Mouse (Mus musculus) hindbrain, embryonic 16.5 days (tissue): Measurements from ENCODE around the gene Syngr1. TPM values are rescaled to one million over a fixed set of nuclear protein-coding genes. Genes with fewer than 3 reads are reported as not detected.

Experiments
- ATAC-seq: fragments of 200-750 bp; cut with Nextera tagmentation; 2 replicates; pipeline ENCODE4 v1.8.0; 2017; ENCODE audit warnings: moderate TSS enrichment, moderate library complexity
- H3K27ac ChIP-seq: fragments of 300-500 bp; sonication (generic); 2 replicates; pipeline ENCODE4 v1.5.1; 2014; ENCODE audit warnings: low read depth, mild to moderate bottlenecking, control low read depth, low read length, moderate library complexity
- H3K27me3 ChIP-seq: fragments of 300-500 bp; sonication (generic); replicated peaks from 2 replicates; pipeline ENCODE4 v1.6.1; 2014; ENCODE audit warnings: low read length; ENCODE audit not compliant: control insufficient read depth, insufficient read depth
- H3K36me3 ChIP-seq: fragments of 300-500 bp; sonication (generic); 2 replicates; pipeline ENCODE4 v1.6.1; 2014; ENCODE audit warnings: mild to moderate bottlenecking, low read length, moderate library complexity, mixed read lengths; ENCODE audit not compliant: control insufficient read depth, insufficient read depth
- H3K4me1 ChIP-seq: fragments of 300-500 bp; sonication (generic); 2 replicates; pipeline ENCODE4 v1.6.1; 2014; ENCODE audit warnings: low read depth, low read length; ENCODE audit not compliant: control insufficient read depth, insufficient read depth
- H3K4me2 ChIP-seq: fragments of 300-500 bp; sonication (generic); 2 replicates; pipeline ENCODE4 v1.6.1; 2014; ENCODE audit warnings: mild to moderate bottlenecking, low read length, control low read depth, moderate library complexity
- H3K4me3 ChIP-seq: fragments of 300-500 bp; sonication (generic); 2 replicates; pipeline ENCODE4 v1.5.1; 2014; ENCODE audit warnings: mild to moderate bottlenecking, low read length, control low read depth, moderate library complexity
- H3K9ac ChIP-seq: fragments of 300-500 bp; sonication (generic); 2 replicates; pipeline ENCODE4 v1.6.1; 2014; ENCODE audit warnings: low read depth, mild to moderate bottlenecking, control low read depth, low read length, moderate library complexity
- H3K9me3 ChIP-seq: fragments of 300-500 bp; sonication (generic); 2 replicates; pipeline ENCODE4 v1.6.1; 2014; ENCODE audit warnings: mild to moderate bottlenecking, low read length, moderate library complexity; ENCODE audit not compliant: control insufficient read depth
- WGBS: fragments of 180-500 bp; shearing (Covaris S2); extraction: QIAGEN DNeasy Blood & Tissue Kit; methylation state at CpG from one replicate; pipeline ENCODE4 v1.1.7; 2014; 5-methylcytosine and 5-hydroxymethylcytosine counted together
- polyA plus RNA-seq: library from polyadenylated mRNA; unstranded; fragments of >200 nt; fragmentation: Nextera tagmentation; extraction: Ambion mirVana; gene quantifications from 2 replicates; pipeline ENCODE4 v1.2.1, GENCODE M21; 2015

Syngr1 gene
- polyA plus RNA-seq, 1 experiment from 2014 or later = 80.3 TPM

- Histone ChIP-seq H3K4me3 (no peak overlapping the region), H3K27ac (no peak overlapping the region), H3K4me2 (no peak overlapping the region), H3K4me1 (peaks cover 9% of the 10 kb centered on the region), H3K27me3 (no peaks in the 10 kb centered on the region), H3K9me3 (no peaks in the 10 kb centered on the region), H3K9ac (no peak overlapping the region), H3K36me3 (peaks cover 37% of the 10 kb centered on the region)
- no peak for ATAC-seq
- WGBS = 40% methylated on average over 5 of the region's 5 CpGs
These were observed 15.3 kb upstream of the Syngr1 start for GRCm38 (mm10) chr15:80075733-80076337.

GRCm38 (mm10) chr15:80076338-80077136 lies 14.6 kb upstream of the Syngr1 start:
- WGBS = 3% methylated on average over 2 of the region's 2 CpGs

GRCm38 (mm10) chr15:80078058-80078814 lies 12.9 kb upstream of the Syngr1 start:
- peaks cover 25% of the 10 kb centered on the region for H3K4me1 ChIP-seq
- H3K9me3 ChIP-seq = no peaks in the 10 kb centered on the region
- no peak overlapping the region for H3K4me2 ChIP-seq
- no peak for ATAC-seq
- no peak overlapping the region for H3K4me3 ChIP-seq
- peaks cover 45% of the 10 kb centered on the region for H3K36me3 ChIP-seq
- H3K27me3 ChIP-seq = no peaks in the 10 kb centered on the region
- no peak overlapping the region for H3K9ac ChIP-seq
- H3K27ac ChIP-seq = no peak overlapping the region
- 73% methylated on average over 11 of the region's 11 CpGs for WGBS

More at GRCm38 (mm10) chr15:80076338-80077136, 14.6 kb upstream of the Syngr1 start:
- peaks cover 16% of the 10 kb centered on the region for H3K4me1 ChIP-seq
- peak; percentile 44; the same call in 1 of the 2 replicates for ATAC-seq
- no peak overlapping the region for H3K9ac ChIP-seq
- H3K36me3 ChIP-seq = peaks cover 42% of the 10 kb centered on the region
- no peak overlapping the region for H3K27ac ChIP-seq
- no peaks in the 10 kb centered on the region for H3K27me3 ChIP-seq
- H3K4me3 ChIP-seq = no peak overlapping the region
- no peaks in the 10 kb centered on the region for H3K9me3 ChIP-seq
- no peak overlapping the region for H3K4me2 ChIP-seq

DNA sequence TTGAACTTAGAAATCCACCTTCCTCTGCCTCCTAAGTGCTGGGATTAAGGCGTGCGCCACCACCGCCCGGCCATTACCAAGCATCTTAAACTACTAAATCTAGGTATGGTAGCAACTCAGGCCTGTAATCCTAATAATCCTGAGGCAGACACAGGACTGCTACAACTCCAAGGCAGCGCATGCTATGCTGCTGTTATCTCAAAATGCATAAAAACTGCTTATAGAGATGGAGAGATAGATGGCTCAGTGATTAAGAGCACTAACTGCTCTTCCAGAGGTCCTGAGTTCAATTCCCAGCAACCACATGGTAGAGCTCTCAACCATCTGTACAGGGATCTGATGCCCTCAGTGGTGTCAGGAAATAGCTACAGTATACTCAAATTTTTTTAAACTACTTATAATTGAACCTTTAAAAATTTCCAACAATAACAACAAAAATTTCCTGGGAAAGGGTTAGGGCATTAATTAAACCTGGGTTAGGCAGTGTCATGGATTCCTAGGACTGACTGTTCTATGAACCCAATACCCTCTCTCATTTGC lies 11.9 kb upstream of the Syngr1 start:
- Histone ChIP-seq H3K9ac (no peak overlapping the region), H3K36me3 (peaks cover 45% of the 10 kb centered on the region), H3K27me3 (no peaks in the 10 kb centered on the region), H3K4me3 (no peak overlapping the region), H3K9me3 (no peaks in the 10 kb centered on the region), H3K4me1 (peaks cover 25% of the 10 kb centered on the region), H3K27ac (no peak overlapping the region), H3K4me2 (no peak overlapping the region)
- no peak for ATAC-seq
- WGBS = 93% methylated on average over 5 of the region's 5 CpGs

DNA sequence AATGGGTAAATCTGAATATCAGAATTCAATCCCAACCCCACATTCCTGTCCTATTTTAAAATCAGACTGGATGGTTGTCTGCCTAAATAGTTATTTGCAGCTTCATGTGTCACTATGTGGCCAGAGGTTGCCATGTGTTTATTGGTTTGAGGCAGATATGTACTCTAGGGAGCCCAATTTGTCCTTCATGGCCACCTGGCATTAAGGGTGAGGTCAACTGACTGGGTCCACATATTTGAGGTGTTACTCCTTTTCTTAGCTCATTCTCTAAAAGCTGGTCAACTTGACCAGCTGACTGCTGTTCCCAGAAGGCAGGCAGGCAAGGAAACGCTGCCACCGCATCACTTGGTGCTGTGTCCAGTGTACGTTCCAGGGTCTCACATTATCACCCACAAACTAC lies 11.2 kb upstream of the Syngr1 start:
- Histone ChIP-seq H3K27ac (no peak overlapping the region), H3K9ac (no peak overlapping the region), H3K36me3 (peaks cover 45% of the 10 kb centered on the region), H3K4me2 (no peak overlapping the region), H3K4me3 (no peak overlapping the region), H3K4me1 (peaks cover 25% of the 10 kb centered on the region), H3K27me3 (no peaks in the 10 kb centered on the region), H3K9me3 (no peaks in the 10 kb centered on the region)
- ATAC-seq = no peak
- 71% methylated on average over 3 of the region's 3 CpGs for WGBS

DNA sequence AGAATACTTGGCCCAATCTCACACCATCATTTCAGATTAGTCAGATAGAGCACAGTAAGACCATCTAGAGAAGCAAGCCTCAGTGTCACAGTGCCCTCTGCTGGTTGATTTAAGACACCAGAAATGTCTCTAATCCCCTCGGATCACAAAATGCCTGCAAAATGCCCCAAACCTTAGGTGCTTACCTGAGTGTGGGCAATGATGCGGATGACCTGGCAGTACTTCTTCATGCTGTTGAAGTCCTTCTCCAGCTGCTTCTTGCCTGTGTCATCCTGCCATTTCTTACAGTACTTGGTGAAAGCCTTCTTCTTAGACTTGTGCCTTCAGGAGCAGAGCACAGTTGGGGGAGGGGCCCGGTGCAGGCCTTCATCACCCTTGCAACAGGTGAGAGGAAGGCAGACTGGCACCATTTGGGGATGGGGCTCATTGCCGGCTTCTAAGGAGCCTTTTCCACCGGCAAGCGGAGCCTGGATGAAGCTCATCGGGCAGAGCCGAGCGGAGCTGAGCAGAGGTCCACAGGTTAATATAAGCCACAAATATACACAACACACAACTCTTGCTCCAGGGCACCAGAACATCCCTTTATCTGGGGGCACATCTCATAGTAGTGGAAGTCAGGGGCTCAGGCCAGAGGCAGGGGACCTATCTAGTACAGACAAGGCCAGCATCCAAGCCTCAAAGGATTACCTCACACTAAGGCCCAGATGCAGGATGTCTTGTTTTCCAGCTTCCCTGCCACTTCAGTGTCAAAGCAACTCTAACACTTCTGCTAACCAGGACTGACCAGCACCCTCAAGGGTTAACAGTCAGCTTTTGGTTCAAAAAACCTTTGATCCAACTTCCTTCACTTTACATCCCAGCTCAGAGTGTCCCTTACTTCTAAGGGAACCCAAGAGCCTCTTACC lies 10.2 kb upstream of the Syngr1 start:
- 59% methylated on average over 9 of the region's 9 CpGs for WGBS
- peaks cover 45% of the 10 kb centered on the region for H3K36me3 ChIP-seq
- peak overlapping the region; percentile 88 for H3K9ac ChIP-seq
- no peak overlapping the region for H3K27ac ChIP-seq
- ATAC-seq = no peak
- H3K9me3 ChIP-seq = no peaks in the 10 kb centered on the region
- H3K4me3 ChIP-seq = peak overlapping the region; percentile 14
- peak overlapping the region; percentile 88 for H3K4me2 ChIP-seq
- H3K4me1 ChIP-seq = peaks cover 25% of the 10 kb centered on the region
- no peaks in the 10 kb centered on the region for H3K27me3 ChIP-seq

DNA sequence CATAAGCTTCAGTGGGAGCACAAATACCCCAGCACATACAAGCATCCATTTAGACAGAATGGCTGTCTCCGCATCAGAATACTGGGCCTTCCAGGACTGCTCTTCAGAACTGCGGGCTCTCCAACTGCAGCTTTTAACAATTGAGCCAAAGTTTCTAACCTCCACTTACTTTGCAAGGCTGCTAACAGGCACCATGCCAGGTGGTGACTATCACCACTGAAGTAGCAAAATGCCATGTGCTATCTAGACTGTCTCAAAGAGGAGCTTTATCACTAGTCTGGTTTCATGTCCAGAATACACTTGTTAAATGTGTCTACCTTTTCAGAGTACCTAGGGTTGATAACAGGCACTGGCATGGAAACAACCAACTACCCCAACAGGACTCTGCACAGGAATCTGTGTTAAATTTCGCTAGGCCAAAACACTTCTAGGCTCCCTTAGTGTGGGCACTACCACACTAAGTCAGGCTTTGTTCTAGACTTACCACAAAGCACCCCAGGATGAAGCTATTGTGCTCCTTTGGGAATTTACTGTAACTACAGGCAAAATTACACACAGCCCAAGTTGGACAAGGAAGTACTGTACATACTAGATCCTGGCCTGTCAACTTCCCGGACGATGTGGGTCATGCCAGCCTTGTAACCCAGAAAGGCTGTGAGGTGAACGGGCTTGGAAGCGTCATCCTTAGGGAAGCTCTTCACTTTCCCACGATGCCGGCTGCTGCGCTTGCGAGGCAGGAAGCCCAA lies 9.2 kb upstream of the Syngr1 start:
- no peak for ATAC-seq
- H3K9me3 ChIP-seq = no peaks in the 10 kb centered on the region
- no peaks in the 10 kb centered on the region for H3K27me3 ChIP-seq
- 5% methylated on average over 11 of the region's 11 CpGs for WGBS
- no peak overlapping the region for H3K27ac ChIP-seq
- H3K4me1 ChIP-seq = peaks cover 25% of the 10 kb centered on the region
- H3K4me2 ChIP-seq = peak overlapping the region; percentile 88
- H3K36me3 ChIP-seq = peaks cover 40% of the 10 kb centered on the region
- peak overlapping the region; percentile 88 for H3K9ac ChIP-seq
- H3K4me3 ChIP-seq = peak overlapping the region; percentile 70
